Mouse (Mus musculus) heart, adult 2 months (tissue): Measurements from ENCODE around the gene Zfp827.

ENCODE experiments used
- CTCF ChIP-seq: fragments of 200-600 bp; IDR thresholded peaks from 2 replicates; pipeline ENCODE4 v1.8.1; 2022; ENCODE audit warnings: antibody characterized with exemption, mild to moderate bottlenecking, moderate library complexity
- EP300 ChIP-seq: fragments of 200-500 bp; IDR thresholded peaks from 2 replicates; pipeline ENCODE4 v1.6.1; 2011; ENCODE audit warnings: low read depth, low read length, control low read depth; ENCODE audit not compliant: insufficient read depth
- POLR2A ChIP-seq: fragments of 200-500 bp; IDR thresholded peaks from 2 replicates; pipeline ENCODE4 v1.6.1; 2011; ENCODE audit warnings: mild to moderate bottlenecking, low read depth, low read length, control low read depth; ENCODE audit not compliant: insufficient read depth

GRCm38 (mm10) chr8:79153637-79154036, 125.4 kb downstream of the Zfp827 start:
- TF ChIP-seq CTCF (no peak), POLR2A (no peak), EP300 (no peak)
